Mouse (Mus musculus): ENCODE results near the gene Fignl2. TPM values are rescaled to one million over a fixed set of nuclear protein-coding genes. Genes with fewer than 3 reads are reported as not detected.

The Fignl2 gene
- polyA plus RNA-seq (2015; fragmentation: Nextera tagmentation; extraction: Ambion mirVana) = 0.48 and 0.60 TPM in 2 replicates

- ATAC-seq (peak; percentile 12), DNase-seq (ENCODE audit: low spot score) (no peak)
- TF ChIP-seq CTCF (IDR thresholded peaks at IDR 0.05) (no peak), EP300 (IDR thresholded peaks at IDR 0.05) (no peak)
- peak within 1 kb of the TSS; percentile 87 for H3K4me3 ChIP-seq (ENCODE audit: low read depth, low read length)
- no peaks in the 10 kb centered on the region for H3K36me3 ChIP-seq (ENCODE audit: insufficient read depth, low read length)
- H3K4me1 ChIP-seq (ENCODE audit: insufficient read depth, low read depth, low read length) = peaks cover 13% of the 10 kb centered on the region; the same call in 1 of the 2 replicates
- peak within 1 kb of the TSS; percentile 65 for H3K9ac ChIP-seq (replicated peaks; ENCODE audit: low read depth)
- H3K9me3 ChIP-seq (ENCODE audit: low read length) = no peaks in the 10 kb centered on the region
- peak within 1 kb of the TSS; percentile 93 for H3K4me2 ChIP-seq (replicated peaks; ENCODE audit: low read depth, low read length)
- H3K27me3 ChIP-seq (replicated peaks; ENCODE audit: insufficient read depth, low read length) = no peaks in the 10 kb centered on the region
- H3K27ac ChIP-seq (ENCODE audit: low read length) = peak within 1 kb of the TSS; percentile 88
- WGBS = under 1% methylated on average over 36 of the region's 96 CpGs
Measured at GRCm38 (mm10) chr15:101077813-101078730, at the start of gene Fignl2. Fignl2 (minus strand) TSS chr15:101078567.

- H3K9ac ChIP-seq (replicated peaks; ENCODE audit: low read depth) = no peak overlapping the region
- H3K36me3 ChIP-seq (ENCODE audit: insufficient read depth, low read length) = no peaks in the 10 kb centered on the region
- ATAC-seq (peak; percentile 76), DNase-seq (ENCODE audit: low spot score) (peak; percentile 92)
- peaks cover 8% of the 10 kb centered on the region for H3K4me1 ChIP-seq (ENCODE audit: insufficient read depth, low read depth, low read length)
- H3K4me3 ChIP-seq (ENCODE audit: low read depth, low read length) = no peak overlapping the region
- TF ChIP-seq CTCF (IDR thresholded peaks at IDR 0.05) (no peak), EP300 (IDR thresholded peaks at IDR 0.05) (no peak)
- peak overlapping the region; percentile 91 for H3K27ac ChIP-seq (ENCODE audit: low read length)
- no peak overlapping the region for H3K4me2 ChIP-seq (replicated peaks; ENCODE audit: low read depth, low read length)
- H3K27me3 ChIP-seq (replicated peaks; ENCODE audit: insufficient read depth, low read length) = no peaks in the 10 kb centered on the region
- 63% methylated on average over 12 of the region's 12 CpGs for WGBS
- no peaks in the 10 kb centered on the region for H3K9me3 ChIP-seq (ENCODE audit: low read length)
Measured at GRCm38 (mm10) chr15:101126876-101127544, 48.6 kb upstream of the Fignl2 start.

- no peaks in the 10 kb centered on the region for H3K36me3 ChIP-seq (ENCODE audit: insufficient read depth, low read length)
- 79% methylated on average over 6 of the region's 6 CpGs for WGBS
- H3K9ac ChIP-seq (replicated peaks; ENCODE audit: low read depth) = no peak overlapping the region
- ATAC-seq = no peak
- H3K4me1 ChIP-seq (ENCODE audit: insufficient read depth, low read depth, low read length) = peaks cover 8% of the 10 kb centered on the region
- DNase-seq (ENCODE audit: low spot score) = no peak
- H3K4me3 ChIP-seq (ENCODE audit: low read depth, low read length) = no peak overlapping the region
- H3K9me3 ChIP-seq (ENCODE audit: low read length) = no peaks in the 10 kb centered on the region
- H3K27ac ChIP-seq (ENCODE audit: low read length) = peak overlapping the region; percentile 77
- H3K27me3 ChIP-seq (replicated peaks; ENCODE audit: insufficient read depth, low read length) = no peaks in the 10 kb centered on the region
- H3K4me2 ChIP-seq (replicated peaks; ENCODE audit: low read depth, low read length) = no peak overlapping the region
- no peak for TF ChIP-seq CTCF (IDR thresholded peaks at IDR 0.05)
- TF ChIP-seq EP300 (IDR thresholded peaks at IDR 0.05) = no peak
Measured at GRCm38 (mm10) chr15:101125561-101125960, 47.2 kb upstream of the Fignl2 start.

DNA sequence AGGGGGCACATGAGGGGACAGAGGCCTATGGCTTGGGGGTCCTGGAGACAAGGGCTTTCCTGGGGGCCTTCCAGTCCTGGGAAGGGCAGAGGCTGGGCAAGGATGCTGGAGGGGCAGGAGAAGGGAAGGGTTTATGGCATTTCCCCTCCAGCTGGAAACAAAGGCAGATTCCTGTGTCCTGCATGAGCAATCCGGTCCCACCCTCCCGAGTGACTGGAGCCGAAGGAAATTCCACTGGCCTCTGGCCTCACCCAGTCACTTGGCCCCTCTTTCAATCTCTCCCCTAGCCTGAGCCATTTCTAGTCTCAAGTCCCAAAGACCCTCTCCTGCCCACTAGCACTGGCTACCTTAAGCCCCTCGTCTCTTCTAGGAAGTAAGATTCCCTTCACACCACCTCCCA lies 44.8 kb upstream of the Fignl2 start:
- Histone ChIP-seq H3K4me2 (replicated peaks; ENCODE audit: low read depth, low read length) (no peak overlapping the region), H3K9me3 (ENCODE audit: low read length) (no peaks in the 10 kb centered on the region), H3K9ac (replicated peaks; ENCODE audit: low read depth) (no peak overlapping the region), H3K27me3 (replicated peaks; ENCODE audit: insufficient read depth, low read length) (no peaks in the 10 kb centered on the region), H3K36me3 (ENCODE audit: insufficient read depth, low read length) (no peaks in the 10 kb centered on the region), H3K4me1 (ENCODE audit: insufficient read depth, low read depth, low read length) (peaks cover 5% of the 10 kb centered on the region), H3K4me3 (ENCODE audit: low read depth, low read length) (no peak overlapping the region), H3K27ac (ENCODE audit: low read length) (peak overlapping the region; percentile 77)
- DNase-seq (ENCODE audit: low spot score) (peak; percentile 52), ATAC-seq (peak; percentile 58)
- WGBS = 47% methylated on average over 4 of the region's 4 CpGs
- TF ChIP-seq CTCF (IDR thresholded peaks at IDR 0.05) (no peak), EP300 (IDR thresholded peaks at IDR 0.05) (peak; percentile 68)

DNA sequence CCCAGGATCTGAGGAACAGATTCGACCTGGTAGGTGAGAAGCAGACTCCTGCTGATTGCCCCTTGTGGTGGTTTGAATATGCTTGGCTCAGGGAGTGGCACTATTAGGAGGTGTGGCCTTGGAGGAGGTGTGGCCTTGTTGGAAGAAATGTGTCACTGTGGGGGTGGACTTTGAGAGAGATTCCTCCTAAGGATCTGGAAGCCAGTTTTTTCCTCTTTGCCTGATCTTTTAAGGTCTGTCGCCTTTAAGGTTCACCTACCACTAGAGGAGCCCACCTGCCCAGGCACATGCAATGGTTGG lies 43.9 kb upstream of the Fignl2 start:
- DNase-seq (ENCODE audit: low spot score) (peak; percentile 61), ATAC-seq (no peak)
- Histone ChIP-seq H3K4me3 (ENCODE audit: low read depth, low read length) (no peak overlapping the region), H3K27ac (ENCODE audit: low read length) (peak overlapping the region; percentile 77; the same call in 1 of the 2 replicates), H3K9me3 (ENCODE audit: low read length) (no peaks in the 10 kb centered on the region), H3K36me3 (ENCODE audit: insufficient read depth, low read length) (no peaks in the 10 kb centered on the region), H3K4me1 (ENCODE audit: insufficient read depth, low read depth, low read length) (peaks cover 3% of the 10 kb centered on the region; the same call in 1 of the 2 replicates), H3K4me2 (replicated peaks; ENCODE audit: low read depth, low read length) (no peak overlapping the region), H3K27me3 (replicated peaks; ENCODE audit: insufficient read depth, low read length) (no peaks in the 10 kb centered on the region), H3K9ac (replicated peaks; ENCODE audit: low read depth) (no peak overlapping the region)
- WGBS = 34% methylated on average over 2 of the region's 2 CpGs
- TF ChIP-seq EP300 (IDR thresholded peaks at IDR 0.05) = no peak
- peak; percentile 53 for TF ChIP-seq CTCF (IDR thresholded peaks at IDR 0.05)
